Mouse (Mus musculus): Measurements from ENCODE around the gene Nav2.

The Nav2 gene

DNA sequence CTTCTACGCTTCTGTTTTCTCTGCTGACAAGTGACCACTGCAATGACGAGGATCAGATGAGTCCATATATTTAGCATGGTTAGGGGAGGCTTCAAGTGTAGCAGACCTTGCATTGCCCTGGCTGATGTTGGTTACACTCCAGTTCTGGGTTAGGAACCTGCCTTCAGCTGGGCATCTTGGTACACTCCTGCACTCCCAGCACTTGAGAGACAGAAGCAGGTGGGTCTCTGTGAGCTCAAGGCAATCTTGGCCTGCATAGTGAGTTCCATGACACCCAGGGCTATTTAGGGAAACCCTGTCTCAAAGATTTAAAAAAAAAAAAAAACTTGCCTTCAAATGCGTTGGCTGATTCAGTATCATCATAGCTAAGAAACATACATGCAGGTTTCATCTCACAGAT lies 450.6 kb downstream of the Nav2 start:
- DNase-seq (ENCODE audit: low spot score in 2 of 2) = no peak

DNA sequence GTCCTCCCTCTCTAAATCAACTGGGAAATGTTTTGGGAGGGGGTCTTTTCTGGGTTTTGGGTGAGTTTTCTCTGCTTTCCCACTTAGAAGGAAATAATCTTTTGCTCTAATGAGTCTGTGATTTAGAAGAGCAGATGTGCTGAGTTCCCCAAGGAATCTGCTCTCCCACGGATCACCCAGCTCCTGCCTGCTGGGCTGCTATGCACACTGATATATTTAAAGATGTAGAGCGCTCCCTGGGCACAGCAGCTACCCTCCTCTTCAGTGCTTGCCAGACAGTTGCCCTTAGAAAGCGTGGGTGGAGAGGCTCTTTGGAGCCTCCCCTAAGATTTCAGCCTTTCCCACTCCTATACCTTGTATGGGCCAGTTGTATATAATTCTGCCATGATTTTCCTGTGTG lies 452.1 kb downstream of the Nav2 start:
- DNase-seq (ENCODE audit: low spot score in 2 of 2) = no peak

DNA sequence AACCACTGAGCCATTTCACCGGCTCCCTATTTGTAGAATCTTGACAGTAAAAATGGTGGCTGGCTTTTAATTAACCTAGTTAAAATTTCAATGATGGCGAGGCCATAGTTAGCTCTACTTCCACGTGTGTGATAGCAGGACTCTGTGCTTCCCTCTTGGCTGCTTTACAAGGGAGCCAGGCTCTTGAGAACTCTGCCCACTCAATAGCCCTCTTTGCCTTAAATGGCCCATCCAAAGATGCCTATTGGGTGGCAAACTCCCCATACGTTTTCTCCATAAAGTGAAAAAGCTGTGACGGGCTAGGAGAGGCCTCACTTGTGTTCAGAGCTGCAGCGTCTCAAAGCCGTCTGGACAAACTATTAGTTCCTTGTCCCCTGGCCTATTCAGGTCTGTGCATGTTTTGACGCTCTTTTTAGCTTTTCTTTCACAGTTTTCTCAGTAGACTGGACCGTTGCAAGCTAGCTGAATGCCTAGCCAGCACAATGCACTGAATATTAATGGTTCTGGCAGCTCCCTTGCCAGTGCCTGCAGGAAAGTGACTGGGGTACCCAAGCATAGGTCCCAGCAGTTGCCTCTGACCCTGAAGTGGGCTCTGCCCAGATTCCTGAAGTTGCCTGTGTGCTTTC lies 453.1 kb downstream of the Nav2 start:
- no peak for DNase-seq (ENCODE audit: low spot score in 2 of 2)

DNA sequence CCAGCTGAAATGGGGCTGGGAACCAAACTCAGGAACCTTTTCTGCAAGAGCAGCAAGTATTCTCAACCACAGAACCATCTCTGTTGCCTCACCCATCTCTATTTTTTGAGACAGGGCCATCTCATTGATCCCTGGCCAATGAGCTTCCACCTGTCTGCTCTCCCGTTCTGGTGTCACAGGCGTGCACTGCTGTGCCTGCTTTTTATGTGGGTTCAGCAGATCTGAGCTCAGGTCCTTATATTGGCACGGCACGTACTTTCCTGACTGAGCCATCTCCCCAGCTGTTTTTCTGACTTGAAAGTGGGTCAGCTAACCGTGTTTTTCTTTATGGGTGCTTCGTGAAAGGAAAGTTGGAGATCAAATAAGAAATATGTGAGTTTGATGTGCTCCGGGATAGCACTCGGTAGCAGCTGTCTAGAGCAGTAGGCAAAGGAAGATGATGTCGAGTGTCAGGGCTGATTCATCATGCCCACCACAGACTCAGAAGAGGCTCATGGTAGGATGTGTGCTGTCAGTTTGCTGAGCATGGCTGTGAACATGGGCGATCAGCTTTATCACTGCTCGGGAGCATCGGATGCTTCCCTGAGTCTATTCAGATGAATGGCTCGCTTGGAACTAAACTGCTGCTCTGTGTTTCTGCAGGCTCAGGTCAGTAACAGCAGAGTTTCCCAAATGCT lies 456.1 kb downstream of the Nav2 start:
- no peak for DNase-seq (ENCODE audit: low spot score in 2 of 2)

DNA sequence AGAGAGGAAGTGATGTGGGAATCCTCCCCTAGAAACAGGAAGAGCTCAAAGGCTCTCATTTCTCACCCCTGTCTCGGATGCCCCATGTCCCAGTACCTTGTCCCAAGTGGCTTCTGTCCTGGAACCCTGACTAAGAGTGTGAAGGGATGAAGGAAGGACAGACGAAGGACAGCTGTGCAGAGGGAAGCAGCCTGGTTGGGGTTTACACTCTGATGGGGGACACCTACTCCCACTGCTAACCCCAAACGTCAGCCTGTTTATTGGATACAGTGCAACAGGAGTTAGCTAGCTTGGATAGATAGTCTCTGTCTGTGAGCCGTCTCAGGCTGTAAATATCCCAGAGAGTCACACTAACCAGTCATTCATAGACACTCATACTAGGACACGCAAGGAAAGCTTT lies 460.1 kb downstream of the Nav2 start:
- DNase-seq (ENCODE audit: low spot score in 2 of 2) = no peak

DNA sequence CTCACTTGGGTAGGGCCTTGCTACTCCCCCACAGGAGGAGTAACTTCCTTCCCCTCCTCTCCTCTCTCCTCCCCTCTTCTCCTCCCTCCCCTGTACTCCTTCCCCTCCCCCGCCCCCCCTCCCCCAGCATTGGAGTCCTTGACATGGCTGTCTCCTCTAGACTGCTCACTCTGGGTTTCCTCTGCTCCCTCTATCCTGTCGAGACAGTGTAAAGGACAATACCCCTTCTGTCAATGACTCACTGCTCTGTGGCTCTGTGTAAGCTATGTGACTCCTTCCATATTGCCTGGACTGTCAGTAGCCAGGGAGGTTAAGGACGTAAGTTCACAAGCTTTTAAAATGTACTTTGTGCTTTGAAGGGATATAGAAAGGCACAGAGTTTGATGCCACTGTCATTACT lies 460.5 kb downstream of the Nav2 start:
- DNase-seq (ENCODE audit: low spot score in 2 of 2) = no peak

DNA sequence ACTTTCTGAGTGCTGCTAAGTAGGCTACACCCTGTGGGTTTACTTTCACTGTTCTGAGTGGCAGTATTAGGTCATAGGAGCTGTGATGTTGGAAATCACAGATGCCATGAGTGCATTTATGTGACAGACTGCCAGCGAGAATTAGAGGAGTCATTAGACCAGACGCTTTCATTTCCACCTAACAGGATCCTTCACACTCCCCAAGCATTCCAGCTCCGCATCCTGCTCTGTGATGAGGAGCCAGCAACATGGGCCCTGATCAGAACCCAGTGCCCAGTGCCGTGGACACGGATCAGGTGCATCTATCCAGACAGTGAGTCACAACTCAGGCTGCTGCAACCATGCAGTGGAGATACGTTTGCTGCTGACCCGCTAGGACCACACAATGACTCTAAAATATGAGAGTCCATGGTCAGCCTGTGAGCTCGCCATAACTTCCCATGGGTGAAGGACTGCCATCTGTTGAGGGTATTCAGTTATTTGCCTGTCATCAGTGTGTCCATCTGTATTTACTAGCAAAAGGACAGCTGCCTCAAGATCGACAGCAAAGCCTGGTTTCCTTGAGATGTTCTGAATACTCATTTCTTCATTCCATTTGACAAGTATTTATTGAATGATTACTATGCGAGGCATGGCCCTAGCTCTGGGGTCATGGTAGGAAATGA lies 461.4 kb downstream of the Nav2 start:
- no peak for DNase-seq (ENCODE audit: low spot score in 2 of 2)

DNA sequence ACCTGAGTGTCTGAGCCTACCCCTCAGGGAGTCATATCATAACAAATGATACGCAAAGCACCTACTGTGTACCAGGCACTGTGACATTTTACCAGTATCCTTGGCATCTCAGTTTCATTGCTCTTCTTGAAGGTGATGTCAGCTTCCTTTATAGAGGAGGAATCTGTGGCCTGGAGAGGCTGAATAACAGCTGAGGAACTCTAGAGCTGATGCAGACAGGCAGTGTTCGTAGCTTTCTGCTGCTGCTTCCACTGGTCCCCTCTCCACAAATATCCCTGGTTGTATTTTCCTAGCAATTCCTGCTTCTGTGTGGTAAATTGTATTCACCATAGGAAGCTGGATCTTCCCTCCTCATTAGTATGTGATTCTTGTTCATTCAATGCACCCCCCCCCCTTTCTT lies 462.8 kb downstream of the Nav2 start:
- no peak for DNase-seq (ENCODE audit: low spot score in 2 of 2)

DNA sequence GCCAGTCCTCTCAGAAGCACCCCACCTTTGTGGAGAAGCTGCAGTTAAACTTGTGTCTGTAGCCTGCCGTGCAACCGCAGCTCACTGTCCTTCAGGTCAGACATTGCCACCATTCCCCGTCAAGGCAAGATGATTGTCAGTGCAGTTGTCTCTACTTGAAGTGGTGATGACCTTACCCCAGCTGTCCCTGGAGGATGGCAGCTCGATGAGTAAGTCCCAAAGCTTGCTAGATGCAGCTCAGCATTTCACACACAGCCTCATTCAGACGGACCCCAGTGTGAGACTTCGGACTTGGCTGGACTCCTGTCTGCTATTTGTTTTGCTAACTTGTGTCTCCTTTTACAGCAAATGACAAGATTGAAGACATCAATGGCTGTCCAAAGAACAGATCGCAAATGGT lies 463.5 kb downstream of the Nav2 start:
- no peak for DNase-seq (ENCODE audit: low spot score in 2 of 2)

DNA sequence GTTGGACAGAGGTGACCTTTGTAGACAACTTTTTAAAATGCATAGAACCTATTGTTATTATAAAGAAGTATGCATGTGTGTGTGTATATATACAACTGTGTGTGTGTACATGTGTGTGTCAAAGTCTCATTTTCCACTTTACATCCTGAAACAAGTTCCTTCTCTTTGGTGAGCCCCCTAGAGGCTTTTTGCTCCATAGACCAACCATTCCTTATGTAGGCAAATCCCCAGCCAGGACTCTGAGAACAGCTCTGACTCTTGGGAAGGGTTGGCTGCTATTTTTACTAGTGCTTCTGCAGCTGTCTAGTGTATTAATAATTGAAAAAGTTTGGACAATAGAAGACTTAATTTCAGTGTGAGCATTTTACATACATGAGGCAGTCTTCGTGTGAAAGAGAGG lies 464.7 kb downstream of the Nav2 start:
- no peak for DNase-seq (ENCODE audit: low spot score in 2 of 2)

DNA sequence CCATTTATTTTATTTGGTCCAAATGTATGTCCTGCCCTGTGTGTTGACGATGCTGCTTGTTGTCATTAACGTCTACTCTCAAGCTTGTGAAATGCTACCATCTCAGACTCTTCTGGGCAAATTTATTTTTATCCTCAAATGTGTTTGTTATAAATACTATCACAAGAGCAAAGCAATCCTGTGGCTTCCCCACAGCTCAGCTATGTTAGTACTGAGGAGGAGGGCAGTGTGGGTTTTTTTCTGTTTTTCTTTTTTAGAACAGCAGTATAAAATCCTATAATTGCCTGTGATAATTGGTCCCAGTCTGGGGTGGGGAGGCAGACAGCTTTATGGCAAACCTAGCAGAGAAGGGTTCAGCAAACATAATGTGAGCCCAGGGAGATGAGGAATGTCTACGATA lies 465.1 kb downstream of the Nav2 start:
- DNase-seq (ENCODE audit: low spot score in 2 of 2) = no peak

DNA sequence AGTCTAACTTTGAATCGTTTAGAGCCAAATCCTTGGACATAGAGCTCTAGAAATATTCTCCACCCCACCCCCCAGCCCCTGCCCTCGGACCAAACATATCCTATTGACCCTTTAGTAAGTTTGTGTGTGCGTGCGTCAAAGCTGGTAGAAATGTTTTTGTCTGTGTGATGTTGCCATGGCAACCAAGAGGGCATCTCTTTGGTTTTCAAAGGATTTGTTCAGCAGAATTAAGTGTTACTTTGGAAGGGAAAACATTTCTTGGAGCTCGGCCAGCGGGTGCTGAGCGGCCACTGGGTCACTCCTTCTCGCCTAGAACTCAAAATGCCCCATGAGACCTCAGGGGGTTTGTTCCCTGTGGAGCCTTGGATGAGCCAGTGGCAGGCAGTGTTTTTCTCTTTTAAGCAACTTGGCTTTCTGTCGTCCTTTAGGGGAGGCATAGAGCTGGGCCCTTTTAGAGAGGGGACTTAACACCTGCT lies 467.0 kb downstream of the Nav2 start:
- DNase-seq (ENCODE audit: low spot score in 2 of 2) = peak in 1 of 2 experiments; percentile 58

DNA sequence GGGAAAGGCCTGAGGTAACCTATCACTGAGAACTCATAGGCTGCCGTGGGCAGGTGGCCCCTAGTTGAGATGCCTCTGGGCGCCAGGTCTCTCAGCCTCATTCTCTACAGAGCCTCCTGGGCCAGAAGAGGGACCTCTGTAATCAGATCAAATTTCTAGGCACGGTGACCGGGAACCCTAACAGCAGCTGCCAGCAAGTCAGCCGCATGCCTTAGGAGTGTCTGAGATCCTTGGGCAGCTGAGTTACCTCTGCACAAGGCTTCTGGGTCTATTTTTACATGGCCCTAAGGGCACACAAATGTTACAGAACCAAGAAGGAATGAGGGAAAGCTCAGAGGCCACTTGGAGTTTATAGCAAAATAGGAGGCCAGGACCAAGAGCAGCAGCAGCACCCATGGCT lies 470.1 kb downstream of the Nav2 start:
- no peak for DNase-seq (ENCODE audit: low spot score in 2 of 2)

DNA sequence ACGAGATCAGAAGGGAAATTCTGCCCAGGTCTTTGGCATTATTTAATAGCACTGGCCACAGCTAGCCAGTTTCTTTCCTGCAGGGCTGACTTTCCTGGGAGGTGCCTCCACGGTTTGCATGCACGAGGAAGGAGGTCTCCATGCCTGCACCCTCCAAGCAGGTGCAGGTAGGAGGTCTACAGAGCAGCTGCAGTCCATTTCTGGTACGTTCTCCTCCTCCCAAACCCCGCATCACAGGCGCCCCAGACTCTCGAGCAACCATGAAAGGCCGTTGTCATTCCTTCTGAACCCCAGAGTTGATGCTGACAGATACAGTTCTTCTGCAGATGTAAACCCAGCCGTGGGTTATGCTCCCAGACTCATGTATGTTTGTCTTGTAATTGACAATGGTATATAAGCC lies 472.4 kb downstream of the Nav2 start:
- no peak for DNase-seq (ENCODE audit: low spot score in 2 of 2)

DNA sequence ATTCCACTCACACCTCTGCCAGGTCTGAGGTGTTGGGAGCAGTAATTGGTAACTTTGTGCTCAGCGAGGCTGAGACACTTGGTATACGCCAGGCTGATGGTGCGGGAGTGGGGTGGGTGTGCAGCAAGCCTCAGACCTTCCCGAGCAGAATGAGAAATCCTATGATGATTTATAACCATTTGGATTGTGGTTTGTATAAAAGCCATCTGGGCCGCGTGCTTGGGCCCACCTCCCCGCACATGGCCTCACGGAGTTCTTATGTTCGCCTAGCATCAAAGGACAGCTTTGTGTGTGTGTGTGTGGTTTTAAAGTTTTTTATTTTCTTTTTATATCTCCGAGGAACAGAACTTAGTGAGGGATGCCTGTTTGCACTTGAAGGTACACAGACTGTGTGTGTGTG lies 474.4 kb downstream of the Nav2 start:
- no peak for DNase-seq (ENCODE audit: low spot score in 2 of 2)

DNA sequence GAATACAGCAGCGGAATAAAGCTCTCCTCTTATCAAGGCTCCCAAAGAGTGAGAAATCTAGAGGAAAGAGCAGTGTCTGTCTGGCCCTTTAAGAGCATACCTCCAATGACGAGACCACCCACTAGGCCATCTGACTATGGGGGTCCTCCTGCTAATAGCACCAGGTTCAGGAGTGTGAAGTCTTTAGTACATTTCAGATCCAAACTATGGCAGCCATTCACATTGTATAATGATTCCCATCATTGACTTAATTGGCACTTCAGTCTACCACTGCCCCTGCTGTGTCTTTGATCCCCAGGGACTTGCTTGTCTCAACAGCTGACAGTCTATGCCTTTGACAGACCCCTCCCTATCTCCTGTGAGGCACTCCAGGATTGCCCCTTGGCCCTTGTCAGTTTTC lies 479.6 kb downstream of the Nav2 start:
- no peak for DNase-seq (ENCODE audit: low spot score in 2 of 2)

DNA sequence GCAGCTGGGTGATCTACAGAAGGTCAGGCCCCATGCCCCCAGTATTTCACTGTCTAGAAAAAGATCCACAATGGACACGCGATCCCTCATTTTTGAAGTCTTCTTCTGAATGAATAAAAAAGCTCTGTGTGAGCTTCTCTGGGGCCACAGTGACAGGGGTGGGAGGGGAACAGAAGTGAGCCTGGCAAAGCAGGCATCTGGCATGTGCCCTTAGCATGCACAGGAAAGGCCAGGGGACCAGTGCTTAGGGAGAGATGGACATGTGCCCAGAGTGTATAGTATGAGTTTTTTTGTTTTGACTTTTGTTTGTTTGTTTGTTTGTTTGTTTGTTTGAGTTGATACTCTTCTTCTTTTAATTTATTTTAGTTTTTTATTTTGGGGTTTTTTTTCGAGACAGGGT lies 481.8 kb downstream of the Nav2 start:
- DNase-seq (ENCODE audit: low spot score in 2 of 2) = no peak

DNA sequence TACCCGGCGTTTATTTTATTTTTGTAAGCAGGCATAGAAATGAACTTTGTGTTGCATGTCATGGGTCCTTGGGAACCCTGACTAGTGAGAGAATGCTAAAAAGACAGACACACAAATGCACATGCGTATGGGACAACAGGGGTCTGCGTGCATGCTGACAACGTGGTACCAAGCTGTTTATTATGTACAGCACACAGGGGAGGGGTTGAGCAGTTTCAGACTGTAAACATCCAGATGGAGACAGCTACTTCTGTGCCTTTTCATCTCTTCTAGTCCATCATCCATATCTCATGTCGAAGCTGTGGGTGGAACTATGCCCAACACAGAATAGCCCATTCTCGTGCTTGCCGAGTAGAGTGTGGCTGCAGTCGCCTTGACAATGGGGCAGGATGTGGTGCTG lies 482.3 kb downstream of the Nav2 start:
- DNase-seq (ENCODE audit: low spot score in 2 of 2) = no peak

DNA sequence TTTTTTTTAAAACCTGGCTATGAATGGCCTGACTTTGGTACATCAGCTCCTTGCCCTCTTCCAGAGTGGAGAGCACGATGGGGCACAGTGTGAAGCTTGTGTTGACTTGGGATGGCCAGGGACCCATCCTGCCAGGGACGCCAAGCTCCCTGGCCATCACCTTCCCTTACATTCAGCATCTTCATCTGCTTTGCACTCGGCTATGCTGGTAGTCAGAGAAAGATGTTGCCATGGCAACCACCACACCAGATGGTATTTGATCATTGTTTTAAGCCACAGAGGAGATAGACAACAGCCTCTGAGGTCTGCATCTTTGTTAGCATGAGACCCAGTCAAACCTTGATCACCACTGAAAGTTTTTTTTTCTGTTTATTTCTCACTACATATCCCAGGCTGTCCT lies 483.7 kb downstream of the Nav2 start:
- no peak for DNase-seq (ENCODE audit: low spot score in 2 of 2)

DNA sequence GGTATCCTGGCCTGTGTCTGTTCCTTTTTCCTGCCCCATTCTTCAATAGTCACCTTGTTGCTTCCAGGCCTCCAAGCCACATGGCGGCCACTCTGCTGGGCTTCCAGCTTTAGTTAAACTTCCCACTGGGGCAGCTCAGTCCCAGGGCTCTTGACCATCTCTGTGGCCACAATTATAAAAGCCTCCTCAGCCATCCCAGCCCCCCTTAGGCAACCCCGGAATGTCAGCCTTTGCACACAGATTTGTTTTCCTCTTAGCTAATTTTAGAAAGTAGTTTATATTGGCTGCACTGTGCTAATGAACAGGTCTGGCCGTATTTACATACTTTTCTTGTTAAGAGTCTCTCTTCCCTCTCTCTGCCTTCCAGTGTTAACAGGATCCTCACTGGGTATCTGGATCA lies 484.3 kb downstream of the Nav2 start:
- DNase-seq (ENCODE audit: low spot score in 2 of 2) = no peak

DNA sequence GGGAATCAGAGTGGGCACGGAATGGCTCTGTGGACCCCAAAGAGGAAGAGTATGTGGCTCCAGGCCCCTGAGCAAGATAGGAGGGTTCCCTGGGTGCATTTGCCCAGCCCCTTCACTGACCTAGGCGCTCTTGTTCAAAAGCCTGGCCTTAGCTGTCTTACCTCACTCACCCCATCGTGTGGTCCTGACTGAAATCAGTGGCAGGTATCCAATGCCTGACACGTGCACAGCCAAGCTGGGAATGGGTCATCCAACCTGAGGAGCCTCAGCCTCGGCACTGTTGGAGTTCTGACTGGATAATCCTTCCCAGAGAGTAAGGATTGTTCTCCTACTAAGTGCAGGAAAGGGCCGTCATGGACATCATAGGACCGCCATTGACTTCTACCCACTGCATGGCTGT lies 485.3 kb downstream of the Nav2 start:
- DNase-seq (ENCODE audit: low spot score in 2 of 2) = no peak

DNA sequence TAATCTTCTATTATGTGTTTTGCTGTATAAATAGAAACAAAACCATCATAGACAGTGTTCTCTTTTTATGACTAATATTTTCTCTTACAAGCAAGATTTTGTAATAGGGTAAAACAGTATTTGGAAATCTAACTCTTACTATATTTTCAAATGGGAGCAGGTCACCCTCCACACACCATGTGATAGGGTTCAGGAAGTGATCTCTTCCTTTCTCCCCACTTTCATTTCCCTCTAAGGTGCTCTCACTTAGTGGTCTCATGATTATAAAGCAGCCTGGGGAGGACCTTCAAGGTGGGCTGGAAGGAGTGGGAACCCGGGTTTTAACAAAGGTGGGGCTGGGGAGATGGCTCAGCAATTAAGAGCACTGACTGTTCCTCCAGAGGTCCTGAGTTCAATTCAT lies 487.7 kb downstream of the Nav2 start:
- no peak for DNase-seq (ENCODE audit: low spot score in 2 of 2)

DNA sequence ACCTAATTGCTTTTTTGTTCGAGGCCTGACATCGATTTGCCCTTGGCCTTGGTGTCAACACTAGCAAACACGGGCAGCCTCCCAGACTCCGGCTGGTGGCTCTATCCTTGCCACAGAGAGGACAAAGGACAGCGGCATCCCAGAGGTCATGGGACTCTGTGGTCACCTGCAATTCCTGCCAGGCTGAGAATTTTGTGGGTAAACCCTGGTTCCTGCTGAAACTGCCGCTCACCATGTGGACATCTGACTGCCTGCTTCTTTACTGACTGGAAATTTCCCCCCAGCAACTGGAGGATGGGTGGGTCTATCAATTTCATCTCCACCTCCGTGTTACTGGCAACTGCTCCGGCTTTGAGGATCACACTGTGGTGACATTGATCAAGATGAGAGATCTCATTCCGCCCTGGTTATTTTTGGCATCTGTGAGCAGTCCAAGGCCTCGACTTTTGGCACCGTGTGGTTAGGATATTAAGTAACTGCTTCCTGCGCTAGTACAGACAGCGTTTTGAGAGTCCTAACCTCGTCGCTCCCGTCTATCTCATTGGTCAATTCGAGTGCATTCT lies 489.0 kb downstream of the Nav2 start:
- no peak for DNase-seq (ENCODE audit: low spot score in 2 of 2)
